Comparison of ENCODE assay signal across 13 mouse cellular contexts in the genomic region with DNA sequence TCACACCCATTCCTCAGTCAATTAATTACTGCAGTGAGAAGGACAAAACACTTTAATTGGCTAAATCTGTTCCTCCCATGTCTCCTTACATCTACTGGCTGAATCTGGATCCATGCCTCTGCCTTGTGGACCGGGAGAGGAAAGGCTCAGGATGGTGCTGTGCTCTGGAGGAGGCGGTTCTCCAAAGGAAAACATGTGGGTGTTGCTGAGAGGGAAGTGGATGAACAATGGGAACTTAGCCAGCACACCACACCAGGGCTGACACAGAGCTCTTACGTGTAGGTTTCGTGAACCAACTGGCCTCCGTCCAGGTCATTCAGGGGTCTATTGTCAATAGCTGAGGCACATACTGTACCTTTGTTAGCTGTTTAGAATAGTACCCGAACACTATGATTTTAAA.
DNase-seq lines count a peak whose midpoint lies in the region; ATAC-seq and TF ChIP-seq lines count a peak whose summit lies in the region.
"Had no signal": no experiment of that assay in that cellular context is flagged by ENCODE, and none has a peak within 500 bp of the region (broad histone marks: within the 10 kb centered on the region; RNA-seq: fewer than 3 reads in every experiment).

No protein-coding gene starts in this region.

- TF ChIP-seq EP300 in lung, postnatal 0 days (IDR thresholded peaks at IDR 0.05), result peak; percentile 75; the same call in 1 of the 2 replicates

- H3K27me3 ChIP-seq in embryonic facial prominence, embryonic 14.5 days (replicated peaks; ENCODE audit: control insufficient read depth, insufficient read depth, low read length), result no peaks in the 10 kb centered on the region
- no peaks in the 10 kb centered on the region for H3K27me3 ChIP-seq in embryonic facial prominence, embryonic 10.5 days (replicated peaks; ENCODE audit: low read depth, poor library complexity, severe bottlenecking)
- H3K27me3 ChIP-seq in kidney, postnatal 0 days (ENCODE audit: insufficient read depth, low read length), result no peaks in the 10 kb centered on the region
- no peaks in the 10 kb centered on the region for H3K27me3 ChIP-seq in kidney, embryonic 14.5 days (ENCODE audit: control insufficient read depth, insufficient read depth, low read length)
- H3K27me3 ChIP-seq in lung, postnatal 0 days (replicated peaks; ENCODE audit: insufficient read depth, low read length), result no peaks in the 10 kb centered on the region
- no peaks in the 10 kb centered on the region for H3K27me3 ChIP-seq in midbrain, embryonic 13.5 days

- H3K36me3 ChIP-seq in embryonic facial prominence, embryonic 14.5 days (ENCODE audit: control insufficient read depth, insufficient read depth, low read length), result no peaks in the 10 kb centered on the region
- no peaks in the 10 kb centered on the region for H3K36me3 ChIP-seq in embryonic facial prominence, embryonic 10.5 days (replicated peaks)
- H3K36me3 ChIP-seq in kidney, postnatal 0 days (ENCODE audit: insufficient read depth, low read length), result no peaks in the 10 kb centered on the region
- no peaks in the 10 kb centered on the region for H3K36me3 ChIP-seq in kidney, embryonic 14.5 days (ENCODE audit: control insufficient read depth, insufficient read depth, low read length)
- H3K36me3 ChIP-seq in lung, postnatal 0 days (ENCODE audit: insufficient read depth, low read length), result no peaks in the 10 kb centered on the region
- H3K36me3 ChIP-seq in midbrain, embryonic 13.5 days, result no peaks in the 10 kb centered on the region

- DNase-seq in embryonic facial prominence, embryonic 14.5 days (ENCODE audit: low spot score), result peak; percentile 48
- no peak for DNase-seq in embryonic facial prominence, embryonic 10.5 days (ENCODE audit: low spot score)
- DNase-seq in kidney, postnatal 0 days (ENCODE audit: low spot score), result peak; percentile 41
- peak; percentile 39 for DNase-seq in MN1 (ENCODE audit: low spot score)
- peak; percentile 69 for DNase-seq in lung, postnatal 0 days (ENCODE audit: low spot score)
- DNase-seq in natural killer cell, adult 2 months (ENCODE audit: low spot score in 2 of 2), result no peak
- DNase-seq: cerebellum, adult 18-20 months; embryo, embryonic 11 days had no signal

- H3K9me3 ChIP-seq in embryonic facial prominence, embryonic 14.5 days (ENCODE audit: control insufficient read depth, low read length), result no peaks in the 10 kb centered on the region
- H3K9me3 ChIP-seq in embryonic facial prominence, embryonic 10.5 days, result no peaks in the 10 kb centered on the region
- no peaks in the 10 kb centered on the region for H3K9me3 ChIP-seq in kidney, postnatal 0 days (replicated peaks; ENCODE audit: low read length)
- H3K9me3 ChIP-seq in kidney, embryonic 14.5 days (ENCODE audit: control insufficient read depth, low read length), result no peaks in the 10 kb centered on the region
- no peaks in the 10 kb centered on the region for H3K9me3 ChIP-seq in lung, postnatal 0 days (ENCODE audit: low read length)
- no peaks in the 10 kb centered on the region for H3K9me3 ChIP-seq in midbrain, embryonic 13.5 days
- H3K9me3 ChIP-seq: megakaryocyte, embryonic 14.5 days had no signal

- no peak for ATAC-seq in embryonic facial prominence, embryonic 14.5 days (ENCODE audit: low read depth)
- no peak for ATAC-seq in kidney, postnatal 0 days (replicated peaks; ENCODE audit: low FRiP score, low read depth)
- ATAC-seq in kidney, embryonic 14.5 days (ENCODE audit: low FRiP score, low TSS enrichment), result no peak
- peak; percentile 78 for ATAC-seq in lung, postnatal 0 days
- ATAC-seq in midbrain, embryonic 13.5 days, result no peak
- ATAC-seq: intestine, embryonic 16.5 days had no signal

- TF ChIP-seq CTCF in kidney, postnatal 0 days (IDR thresholded peaks at IDR 0.05; ENCODE audit: low read depth), result no peak
- no peak for TF ChIP-seq CTCF in lung, postnatal 0 days (IDR thresholded peaks at IDR 0.05)

- H3K27ac ChIP-seq in embryonic facial prominence, embryonic 14.5 days (replicated peaks; ENCODE audit: low read depth, low read length), result no peak overlapping the region
- no peak overlapping the region for H3K27ac ChIP-seq in embryonic facial prominence, embryonic 10.5 days (replicated peaks)
- no peak overlapping the region for H3K27ac ChIP-seq in kidney, postnatal 0 days
- H3K27ac ChIP-seq in kidney, embryonic 14.5 days (ENCODE audit: low read depth, low read length), result no peak overlapping the region
- H3K27ac ChIP-seq in lung, postnatal 0 days (ENCODE audit: low read length), result no peak overlapping the region
- H3K27ac ChIP-seq in midbrain, embryonic 13.5 days, result no peak overlapping the region

- WGBS in embryonic facial prominence, embryonic 14.5 days, result 71% methylated on average over 6 of the region's 6 CpGs
- WGBS in embryonic facial prominence, embryonic 10.5 days, result 86% methylated on average over 6 of the region's 6 CpGs
- 55% methylated on average over 6 of the region's 6 CpGs for WGBS in kidney, postnatal 0 days
- WGBS in kidney, embryonic 14.5 days, result 70% methylated on average over 6 of the region's 6 CpGs
- WGBS in lung, postnatal 0 days, result 30% methylated on average over 6 of the region's 6 CpGs
- 76% methylated on average over 6 of the region's 6 CpGs for WGBS in midbrain, embryonic 13.5 days

- H3K4me3 ChIP-seq in embryonic facial prominence, embryonic 14.5 days (ENCODE audit: low read depth, low read length), result no peak overlapping the region
- H3K4me3 ChIP-seq in embryonic facial prominence, embryonic 10.5 days, result no peak overlapping the region
- no peak overlapping the region for H3K4me3 ChIP-seq in kidney, postnatal 0 days (replicated peaks; ENCODE audit: low read depth, low read length)
- no peak overlapping the region for H3K4me3 ChIP-seq in kidney, embryonic 14.5 days (ENCODE audit: low read length)
- no peak overlapping the region for H3K4me3 ChIP-seq in lung, postnatal 0 days (ENCODE audit: low read depth, low read length)
- no peak overlapping the region for H3K4me3 ChIP-seq in midbrain, embryonic 13.5 days (replicated peaks)
- H3K4me3 ChIP-seq: megakaryocyte, embryonic 14.5 days had no signal

- H3K9ac ChIP-seq in embryonic facial prominence, embryonic 14.5 days (ENCODE audit: low read depth, low read length), result no peak overlapping the region
- no peak overlapping the region for H3K9ac ChIP-seq in kidney, postnatal 0 days (ENCODE audit: low read depth, low read length)
- H3K9ac ChIP-seq in kidney, embryonic 14.5 days (ENCODE audit: low read depth, low read length), result no peak overlapping the region
- no peak overlapping the region for H3K9ac ChIP-seq in lung, postnatal 0 days (replicated peaks; ENCODE audit: low read depth)
- H3K9ac ChIP-seq in midbrain, embryonic 13.5 days (replicated peaks), result no peak overlapping the region

- peaks cover 9% of the 10 kb centered on the region; the same call in 1 of the 2 replicates for H3K4me1 ChIP-seq in embryonic facial prominence, embryonic 14.5 days (ENCODE audit: control insufficient read depth, insufficient read depth, low read length)
- no peaks in the 10 kb centered on the region; the same call in 1 of the 2 replicates for H3K4me1 ChIP-seq in embryonic facial prominence, embryonic 10.5 days
- no peaks in the 10 kb centered on the region for H3K4me1 ChIP-seq in kidney, postnatal 0 days (replicated peaks; ENCODE audit: insufficient read depth, low read length)
- H3K4me1 ChIP-seq in kidney, embryonic 14.5 days (ENCODE audit: control insufficient read depth, insufficient read depth, low read length), result no peaks in the 10 kb centered on the region
- no peaks in the 10 kb centered on the region for H3K4me1 ChIP-seq in lung, postnatal 0 days (ENCODE audit: insufficient read depth, low read depth, low read length)
- H3K4me1 ChIP-seq in midbrain, embryonic 13.5 days (replicated peaks), result no peaks in the 10 kb centered on the region
- H3K4me1 ChIP-seq: megakaryocyte, embryonic 14.5 days had no signal

- H3K4me2 ChIP-seq in embryonic facial prominence, embryonic 14.5 days (ENCODE audit: low read depth, low read length), result no peak overlapping the region
- H3K4me2 ChIP-seq in kidney, postnatal 0 days (ENCODE audit: low read length), result no peak overlapping the region
- H3K4me2 ChIP-seq in kidney, embryonic 14.5 days (replicated peaks; ENCODE audit: low read depth, low read length), result no peak overlapping the region
- H3K4me2 ChIP-seq in lung, postnatal 0 days (replicated peaks; ENCODE audit: low read depth, low read length), result no peak overlapping the region
- no peak overlapping the region for H3K4me2 ChIP-seq in midbrain, embryonic 13.5 days (replicated peaks)
- H3K4me2 ChIP-seq: liver, embryonic 11.5 days had no signal

Comparison
In these comparisons a context has a peak if more than half of its experiments do, and no peak if none do; other contexts are left out.
1. DNase-seq: peak in embryonic facial prominence, embryonic 14.5 days (single experiment), kidney, postnatal 0 days (single experiment), MN1 (single experiment) and lung, postnatal 0 days (single experiment); none in embryonic facial prominence, embryonic 10.5 days (single experiment) and natural killer cell, adult 2 months (0 of 2).